Mouse (Mus musculus) small intestine, adult 2 months (tissue): ENCODE results near the gene Dgkg.

Experiments used
- CTCF ChIP-seq: fragments of 200-500 bp; IDR thresholded peaks from 2 replicates; pipeline ENCODE4 v1.5.1; 2012; ENCODE audit warnings: low read depth, mild to moderate bottlenecking, control low read depth, inconsistent platforms, low read length, moderate library complexity, mixed read lengths; ENCODE audit not compliant: insufficient replicate concordance, insufficient read length; ENCODE audit errors: extremely low read depth
- POLR2A ChIP-seq: fragments of 200-500 bp; IDR thresholded peaks from 2 replicates; pipeline ENCODE4 v1.6.1; 2012; ENCODE audit warnings: low read depth, mild to moderate bottlenecking, control low read depth, inconsistent platforms, low read length, moderate library complexity

DNA sequence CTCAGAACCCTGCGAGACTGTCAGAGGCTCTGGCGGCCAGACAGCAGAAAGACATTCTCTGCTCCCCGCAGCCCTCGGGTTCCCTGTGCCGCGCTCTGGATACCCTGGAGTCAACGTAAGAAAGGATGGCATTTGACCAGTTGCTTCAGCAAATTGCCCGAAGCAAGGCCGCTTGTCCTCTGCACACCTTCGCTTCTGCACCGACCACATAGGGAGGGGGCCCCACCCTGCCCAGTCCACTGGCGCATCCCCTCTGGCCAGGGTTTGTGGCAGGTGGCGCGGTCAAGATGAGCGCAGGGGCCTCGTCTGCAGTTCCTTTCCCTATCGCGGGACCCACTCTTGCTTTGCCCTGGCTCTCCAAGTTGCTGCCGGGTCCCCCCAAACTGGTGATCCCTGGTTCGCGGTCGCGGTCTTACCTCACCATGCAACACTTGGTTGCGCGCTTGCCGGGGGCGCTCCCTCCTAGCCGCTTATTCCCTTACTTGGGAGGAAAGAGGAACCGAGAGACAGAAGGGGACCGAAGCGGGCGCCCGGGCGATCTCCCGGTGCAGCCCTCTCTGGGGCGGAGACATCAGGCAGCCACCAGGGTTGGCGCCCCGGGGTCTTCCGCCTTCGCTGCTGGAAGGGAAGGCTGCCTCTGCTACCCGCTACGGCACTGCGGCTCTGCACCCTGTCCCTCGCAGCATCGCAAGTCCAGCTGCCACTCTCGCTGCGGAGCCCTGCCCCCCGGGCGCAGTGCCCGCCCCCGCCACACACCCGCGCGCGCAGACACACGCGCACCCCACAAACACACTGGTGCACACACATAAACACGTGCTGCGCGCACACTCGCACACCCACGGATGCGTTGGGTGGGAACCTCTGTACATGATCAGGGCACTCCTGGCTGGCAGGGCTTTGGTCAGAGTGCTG lies at the start of gene Dgkg:
- no peak for TF ChIP-seq POLR2A
- no peak for TF ChIP-seq CTCF
